ENCODE assay signal across 16 mouse cellular contexts in the genomic region with DNA sequence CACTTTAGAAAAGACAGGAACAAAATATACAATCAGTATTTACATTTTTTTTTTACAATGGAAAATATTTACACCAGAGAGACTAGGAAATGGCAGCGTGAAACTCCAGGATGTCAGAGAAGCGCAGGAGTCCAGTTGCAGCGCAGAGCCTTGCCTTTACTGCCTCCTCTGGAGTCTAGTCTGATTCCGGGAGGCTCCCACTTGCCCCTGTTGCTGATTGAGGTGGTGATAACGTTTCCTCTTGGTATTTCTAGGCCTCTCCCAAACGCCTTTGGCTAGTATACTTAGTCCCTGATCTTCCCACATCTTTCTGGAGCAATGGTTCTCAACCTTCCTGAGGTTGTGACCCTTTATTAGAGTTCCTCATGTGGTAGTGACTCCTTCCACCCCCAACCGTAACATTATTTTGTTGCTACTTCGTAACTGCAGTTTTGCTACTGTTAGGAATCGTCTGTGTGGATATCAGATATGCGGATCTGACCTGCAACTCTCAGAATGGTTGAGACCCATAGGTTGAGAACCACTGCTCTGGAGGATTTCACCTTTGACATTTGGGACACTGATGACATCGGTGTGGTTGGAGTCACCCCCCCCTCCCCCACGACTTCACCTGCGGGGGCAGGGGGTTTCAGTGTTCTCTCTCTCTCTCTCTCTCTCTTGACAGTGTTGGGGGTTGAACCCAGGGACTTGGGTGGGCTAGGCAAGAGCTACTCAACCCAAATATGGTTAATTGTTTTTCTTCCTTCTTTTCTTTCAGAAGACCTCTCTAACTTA. TPM values are rescaled to one million over a fixed set of nuclear protein-coding genes. Genes with fewer than 3 reads are reported as not detected.
A peak's percentile ranks its signal among the peaks of the same experiment; 100 is the strongest.
DNase-seq lines count a peak whose midpoint lies in the region; ATAC-seq and TF ChIP-seq lines count a peak whose summit lies in the region.
"Had no signal": no experiment of that assay in that cellular context is flagged by ENCODE, and none has a peak within 500 bp of the region (broad histone marks: within the 10 kb centered on the region; RNA-seq: fewer than 3 reads in every experiment).

No protein-coding gene starts in this region.

- no peaks in the 10 kb centered on the region for H3K9me3 ChIP-seq in forebrain, embryonic 10.5 days
- H3K9me3 ChIP-seq in forebrain, embryonic 14.5 days (replicated peaks; ENCODE audit: control insufficient read depth, low read length) = no peaks in the 10 kb centered on the region
- no peaks in the 10 kb centered on the region for H3K9me3 ChIP-seq in midbrain, embryonic 10.5 days (replicated peaks)
- H3K9me3 ChIP-seq in midbrain, embryonic 13.5 days = no peaks in the 10 kb centered on the region
- H3K9me3 ChIP-seq in embryonic facial prominence, embryonic 13.5 days = no peaks in the 10 kb centered on the region
- H3K9me3 ChIP-seq in limb, embryonic 14.5 days (ENCODE audit: control insufficient read depth, low read length) = no peaks in the 10 kb centered on the region
- H3K9me3 ChIP-seq: heart, embryonic 15.5 days; liver, embryonic 15.5 days; stomach, embryonic 15.5 days had no signal

- WGBS in forebrain, embryonic 10.5 days = 65% methylated on average over 13 of the region's 13 CpGs
- WGBS in forebrain, embryonic 14.5 days = 81% methylated on average over 13 of the region's 13 CpGs
- 69% methylated on average over 13 of the region's 13 CpGs for WGBS in midbrain, embryonic 10.5 days
- WGBS in midbrain, embryonic 13.5 days = 78% methylated on average over 13 of the region's 13 CpGs
- WGBS in embryonic facial prominence, embryonic 13.5 days = 26% methylated on average over 13 of the region's 13 CpGs
- WGBS in limb, embryonic 14.5 days = 46% methylated on average over 13 of the region's 13 CpGs

- no peak for TF ChIP-seq POLR2A in limb, embryonic 14.5 days (IDR thresholded peaks at IDR 0.05; ENCODE audit: borderline replicate concordance, extremely low read depth, insufficient read depth, insufficient read length)

- peaks cover 10% of the 10 kb centered on the region for H3K27me3 ChIP-seq in forebrain, embryonic 10.5 days (ENCODE audit: poor library complexity, severe bottlenecking)
- no peaks in the 10 kb centered on the region for H3K27me3 ChIP-seq in forebrain, embryonic 14.5 days (replicated peaks; ENCODE audit: control insufficient read depth, insufficient read depth, low read length)
- H3K27me3 ChIP-seq in midbrain, embryonic 10.5 days (ENCODE audit: low read depth, poor library complexity, severe bottlenecking) = peaks cover 7% of the 10 kb centered on the region; the same call in 1 of the 2 replicates
- H3K27me3 ChIP-seq in midbrain, embryonic 13.5 days = 0 out of 2 replicates have a peak, but pooled peaks cover 2% of the 10 kb centered on the region
- H3K27me3 ChIP-seq in embryonic facial prominence, embryonic 13.5 days = no peaks in the 10 kb centered on the region
- H3K27me3 ChIP-seq in limb, embryonic 14.5 days (ENCODE audit: control insufficient read depth, insufficient read depth, low read length) = no peaks in the 10 kb centered on the region
- H3K27me3 ChIP-seq: heart, embryonic 15.5 days; liver, embryonic 15.5 days; stomach, embryonic 15.5 days had no signal

- H3K27ac ChIP-seq in forebrain, embryonic 10.5 days = peak overlapping the region; percentile 65
- H3K27ac ChIP-seq in forebrain, embryonic 14.5 days (ENCODE audit: low read depth, low read length) = no peak overlapping the region
- H3K27ac ChIP-seq in midbrain, embryonic 10.5 days (replicated peaks) = peak overlapping the region; percentile 17; the same call in 1 of the 2 replicates
- no peak overlapping the region for H3K27ac ChIP-seq in midbrain, embryonic 13.5 days
- peak overlapping the region; percentile 83 for H3K27ac ChIP-seq in embryonic facial prominence, embryonic 13.5 days
- H3K27ac ChIP-seq in limb, embryonic 14.5 days (replicated peaks; ENCODE audit: low read depth, low read length) = peak overlapping the region; percentile 9; the same call in 1 of the 2 replicates
- H3K27ac ChIP-seq: heart, embryonic 15.5 days; liver, embryonic 15.5 days; stomach, embryonic 15.5 days had no signal

- ATAC-seq in forebrain, embryonic 14.5 days = no peak
- no peak for ATAC-seq in midbrain, embryonic 13.5 days
- no peak for ATAC-seq in embryonic facial prominence, embryonic 13.5 days (ENCODE audit: insufficient number of reproducible peaks, insufficient read depth, low FRiP score, low TSS enrichment, low read depth)
- no peak for ATAC-seq in limb, embryonic 14.5 days (ENCODE audit: low FRiP score, low read depth)
- ATAC-seq: forebrain, postnatal 0 days; inflammation-experienced regulatory T-cells, adult 6 months had no signal

- H3K4me1 ChIP-seq in forebrain, embryonic 10.5 days = peaks cover 64% of the 10 kb centered on the region
- no peaks in the 10 kb centered on the region for H3K4me1 ChIP-seq in forebrain, embryonic 14.5 days (ENCODE audit: control insufficient read depth, insufficient read depth, low read length)
- H3K4me1 ChIP-seq in midbrain, embryonic 10.5 days = peaks cover 32% of the 10 kb centered on the region
- H3K4me1 ChIP-seq in midbrain, embryonic 13.5 days (replicated peaks) = peaks cover 10% of the 10 kb centered on the region; the same call in 1 of the 2 replicates
- H3K4me1 ChIP-seq in embryonic facial prominence, embryonic 13.5 days = peaks cover 61% of the 10 kb centered on the region
- peaks cover 52% of the 10 kb centered on the region for H3K4me1 ChIP-seq in limb, embryonic 14.5 days (ENCODE audit: control insufficient read depth, insufficient read depth, low read length)
- H3K4me1 ChIP-seq: heart, embryonic 15.5 days; liver, embryonic 15.5 days had no signal

- H3K4me2 ChIP-seq in forebrain, embryonic 14.5 days (ENCODE audit: low read length) = no peak overlapping the region
- no peak overlapping the region for H3K4me2 ChIP-seq in midbrain, embryonic 13.5 days (replicated peaks)
- H3K4me2 ChIP-seq in embryonic facial prominence, embryonic 13.5 days = 0 out of 2 replicates have a peak overlapping the region, but pooled peaks have one; percentile 7
- H3K4me2 ChIP-seq in limb, embryonic 14.5 days (replicated peaks; ENCODE audit: low read depth, low read length, severe bottlenecking) = no peak overlapping the region
- H3K4me2 ChIP-seq: heart, embryonic 15.5 days; liver, embryonic 15.5 days; stomach, embryonic 15.5 days had no signal

- no peak overlapping the region for H3K9ac ChIP-seq in forebrain, embryonic 14.5 days (ENCODE audit: low read length)
- no peak overlapping the region for H3K9ac ChIP-seq in midbrain, embryonic 13.5 days (replicated peaks)
- no peak overlapping the region for H3K9ac ChIP-seq in embryonic facial prominence, embryonic 13.5 days
- no peak overlapping the region for H3K9ac ChIP-seq in limb, embryonic 14.5 days (ENCODE audit: low read depth, low read length, severe bottlenecking)
- H3K9ac ChIP-seq: forebrain, postnatal 0 days; heart, embryonic 15.5 days; liver, embryonic 15.5 days; stomach, embryonic 15.5 days had no signal

- no peaks in the 10 kb centered on the region for H3K36me3 ChIP-seq in forebrain, embryonic 10.5 days (replicated peaks)
- H3K36me3 ChIP-seq in forebrain, embryonic 14.5 days (ENCODE audit: control insufficient read depth, insufficient read depth, low read length) = no peaks in the 10 kb centered on the region
- H3K36me3 ChIP-seq in midbrain, embryonic 10.5 days = no peaks in the 10 kb centered on the region
- H3K36me3 ChIP-seq in midbrain, embryonic 13.5 days = no peaks in the 10 kb centered on the region
- H3K36me3 ChIP-seq in embryonic facial prominence, embryonic 13.5 days = no peaks in the 10 kb centered on the region
- H3K36me3 ChIP-seq in limb, embryonic 14.5 days (ENCODE audit: control insufficient read depth, insufficient read depth, low read length) = no peaks in the 10 kb centered on the region
- H3K36me3 ChIP-seq: heart, embryonic 15.5 days; liver, embryonic 15.5 days; stomach, embryonic 15.5 days had no signal

- DNase-seq in forebrain, embryonic 10.5 days (ENCODE audit: extremely low spot score, low spot score) = no peak
- DNase-seq in forebrain, embryonic 14.5 days (ENCODE audit: low spot score) = no peak
- DNase-seq in midbrain, embryonic 10.5 days (ENCODE audit: low spot score) = no peak
- no peak for DNase-seq in limb, embryonic 14.5 days (ENCODE audit: low spot score)
- DNase-seq in heart, adult 9 months (ENCODE audit: low spot score in 2 of 2) = no peak
- no peak for DNase-seq in urinary bladder, adult 2 months (ENCODE audit: low spot score)
- DNase-seq: forebrain, postnatal 0 days; layer of hippocampus, postnatal 36 days; spleen, adult 18-20 months; thymus, postnatal 25 days had no signal

- H3K4me3 ChIP-seq in forebrain, embryonic 10.5 days = no peak overlapping the region
- no peak overlapping the region for H3K4me3 ChIP-seq in forebrain, embryonic 14.5 days (ENCODE audit: low read depth, low read length)
- H3K4me3 ChIP-seq in midbrain, embryonic 10.5 days = no peak overlapping the region
- H3K4me3 ChIP-seq in midbrain, embryonic 13.5 days (replicated peaks) = no peak overlapping the region
- H3K4me3 ChIP-seq in embryonic facial prominence, embryonic 13.5 days = no peak overlapping the region
- no peak overlapping the region for H3K4me3 ChIP-seq in limb, embryonic 14.5 days (replicated peaks; ENCODE audit: low read length)
- H3K4me3 ChIP-seq: heart, embryonic 15.5 days; liver, embryonic 15.5 days; stomach, embryonic 15.5 days had no signal

RNA-seq across cellular contexts. Expression of a gene that starts 42.2 kb away (rescaled TPM):
- 327 and 330 TPM in 2 replicates for polyA plus RNA-seq in forebrain, embryonic 10.5 days (2016; fragmentation: Nextera tagmentation; extraction: Ambion mirVana)
- polyA plus RNA-seq in forebrain, embryonic 14.5 days (2014; fragmentation: Nextera tagmentation; extraction: Ambion mirVana) = 188 and 220 TPM in 2 replicates
- polyA plus RNA-seq in midbrain, embryonic 10.5 days (2016; fragmentation: Nextera tagmentation; extraction: Ambion mirVana) = 309 and 330 TPM in 2 replicates
- 350 and 366 TPM in 2 replicates for polyA plus RNA-seq in midbrain, embryonic 13.5 days (2015; fragmentation: Nextera tagmentation; extraction: Ambion mirVana)
- polyA plus RNA-seq in embryonic facial prominence, embryonic 13.5 days (2015; fragmentation: Nextera tagmentation; extraction: Ambion mirVana) = 281 and 321 TPM in 2 replicates
- 87.8 and 90.3 TPM in 2 replicates for polyA plus RNA-seq in limb, embryonic 14.5 days (2012; rRNA removed)
- 111 and 138 TPM in 2 replicates for polyA plus RNA-seq in limb, embryonic 14.5 days (2014; fragmentation: Nextera tagmentation; extraction: Ambion mirVana)
- polyA plus RNA-seq in urinary bladder, adult 2 months (2012; rRNA removed) = 19.5 and 20.0 TPM in 2 replicates
- polyA plus RNA-seq: inflammation-experienced regulatory T-cells, adult 6 months had no signal

Comparison
In these comparisons a context has a peak if more than half of its experiments do, and no peak if none do; other contexts are left out.
1. H3K27ac ChIP-seq: peak in forebrain, embryonic 10.5 days (single experiment), midbrain, embryonic 10.5 days (single experiment), embryonic facial prominence, embryonic 13.5 days (single experiment) and limb, embryonic 14.5 days (single experiment); none in forebrain, embryonic 14.5 days (single experiment) and midbrain, embryonic 13.5 days (single experiment).